Mouse (Mus musculus) intestine, embryonic 15.5 days (tissue): ENCODE measurements around the gene Gabrg3. TPM values are rescaled to one million over a fixed set of nuclear protein-coding genes. Genes with fewer than 3 reads are reported as not detected.

Experiments used
- ATAC-seq: fragments of 200-750 bp; cut with Nextera tagmentation; 2 replicates; pipeline ENCODE4 v1.8.0; 2017; ENCODE audit warnings: moderate TSS enrichment, moderate library complexity
- H3K27ac ChIP-seq: fragments of 300-500 bp; sonication (generic); 2 replicates; pipeline ENCODE4 v1.5.1; 2015; ENCODE audit warnings: mild to moderate bottlenecking, inconsistent platforms
- H3K27me3 ChIP-seq: fragments of 300-500 bp; sonication (generic); replicated peaks from 2 replicates; pipeline ENCODE4 v1.6.1; 2015; ENCODE audit warnings: inconsistent platforms
- H3K36me3 ChIP-seq: fragments of 300-500 bp; sonication (generic); 2 replicates; pipeline ENCODE4 v1.6.1; 2015; ENCODE audit warnings: inconsistent platforms
- H3K4me1 ChIP-seq: fragments of 300-500 bp; sonication (generic); replicated peaks from 2 replicates; pipeline ENCODE4 v1.6.1; 2015; ENCODE audit warnings: inconsistent platforms
- H3K4me2 ChIP-seq: fragments of 300-500 bp; sonication (generic); replicated peaks from 2 replicates; pipeline ENCODE4 v1.6.1; 2015; ENCODE audit warnings: mild to moderate bottlenecking, inconsistent platforms
- H3K4me3 ChIP-seq: fragments of 300-500 bp; sonication (generic); replicated peaks from 2 replicates; pipeline ENCODE4 v1.5.1; 2015; ENCODE audit warnings: inconsistent platforms
- H3K9ac ChIP-seq: fragments of 300-500 bp; sonication (generic); 2 replicates; pipeline ENCODE4 v1.6.1; 2015; ENCODE audit warnings: inconsistent platforms
- H3K9me3 ChIP-seq: fragments of 300-500 bp; sonication (generic); 2 replicates; pipeline ENCODE4 v1.6.1; 2016; ENCODE audit warnings: inconsistent platforms
- WGBS: fragments of 180-500 bp; shearing (Covaris S2); methylation state at CpG from one replicate; pipeline ENCODE4 v1.1.7; 2015; 5-methylcytosine and 5-hydroxymethylcytosine counted together
- polyA plus RNA-seq: library from polyadenylated mRNA; unstranded; fragments of >200 nt; fragmentation: Nextera tagmentation; extraction: Ambion mirVana; gene quantifications from 2 replicates; pipeline ENCODE4 v1.2.1, GENCODE M21; 2015

Gene Gabrg3
- 0.68 and 0.78 TPM in 2 replicates for polyA plus RNA-seq

DNA sequence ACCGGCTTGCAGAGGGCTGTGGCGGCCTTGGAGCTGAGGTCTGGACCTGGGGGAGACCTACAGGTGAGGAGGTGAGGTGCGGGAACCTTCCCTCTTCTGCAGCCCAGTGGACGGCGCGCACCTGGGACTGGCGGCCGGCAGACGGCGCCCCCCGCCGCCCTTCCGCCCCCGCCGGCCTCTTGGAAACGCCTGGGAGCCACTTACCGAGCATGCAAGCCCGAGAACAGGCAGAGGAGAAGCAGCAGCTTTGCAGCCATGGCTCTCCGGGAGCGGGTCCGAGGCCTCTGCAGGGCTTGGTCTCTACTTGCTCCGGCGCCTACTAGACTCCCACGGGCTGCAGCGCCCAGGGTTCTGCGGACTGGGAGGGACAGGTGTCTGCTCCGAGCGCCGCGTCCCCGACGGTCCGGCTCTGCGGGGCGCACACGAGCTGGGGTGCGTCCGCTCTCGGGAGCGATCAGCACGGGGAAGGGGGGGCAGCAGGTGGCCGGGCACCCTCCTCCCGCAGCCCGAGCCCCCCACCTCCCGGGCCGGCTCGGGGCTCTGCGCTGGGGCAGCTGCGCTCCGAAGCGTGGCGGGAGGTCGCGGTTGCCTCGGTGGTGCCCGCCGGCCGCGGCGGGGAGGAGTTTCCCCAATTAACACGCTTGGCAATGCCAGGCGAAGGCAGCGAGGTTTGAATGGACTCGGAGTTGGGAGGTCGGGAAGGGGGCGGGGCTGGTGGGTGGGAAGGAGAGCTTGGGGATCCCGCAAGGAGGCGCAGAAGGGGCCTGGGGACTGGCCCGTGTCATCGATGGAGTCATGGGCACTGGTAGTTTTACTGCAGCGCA lies at the start of gene Gabrg3:
Gene Gabrg3, minus strand, starts transcription at position 672 of the 824 bp plus-strand sequence.
- H3K27me3 ChIP-seq: peaks cover 20% of the 10 kb centered on the region
- H3K4me3 ChIP-seq: peak within 1 kb of the TSS; percentile 47
- H3K4me1 ChIP-seq: 0 out of 2 replicates have a peak, but pooled peaks cover 6% of the 10 kb centered on the region
- ATAC-seq: peak; percentile 78
- no peak within 1 kb of the TSS for H3K27ac ChIP-seq
- WGBS: under 1% methylated on average over 71 of the region's 71 CpGs
- H3K4me2 ChIP-seq: peak within 1 kb of the TSS; percentile 97
- no peaks in the 10 kb centered on the region for H3K36me3 ChIP-seq
- no peaks in the 10 kb centered on the region for H3K9me3 ChIP-seq
- H3K9ac ChIP-seq: peak within 1 kb of the TSS; percentile 32; the same call in 1 of the 2 replicates

DNA sequence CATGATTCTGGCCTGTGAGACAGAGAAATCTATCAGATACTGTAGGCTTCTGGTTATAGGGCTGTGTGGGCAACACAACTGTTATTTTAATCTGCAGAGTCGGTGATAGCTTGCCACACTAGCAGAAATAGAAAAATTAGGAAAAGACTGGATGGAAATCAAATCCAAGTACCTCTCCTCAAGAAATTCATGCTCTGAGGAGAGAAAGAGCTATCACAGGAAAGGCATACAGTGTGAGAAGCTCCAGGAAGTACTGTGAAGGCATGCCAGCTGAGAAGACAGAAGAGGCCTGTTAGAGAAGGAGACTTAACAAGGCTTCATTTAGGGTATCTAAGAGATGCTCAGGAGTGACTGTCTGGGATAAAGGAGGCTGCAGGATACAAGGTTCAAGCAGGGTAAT lies 35.7 kb upstream of the Gabrg3 start:
- Histone ChIP-seq H3K9ac (no peak overlapping the region), H3K27me3 (no peaks in the 10 kb centered on the region), H3K9me3 (no peaks in the 10 kb centered on the region), H3K4me1 (no peaks in the 10 kb centered on the region), H3K4me2 (no peak overlapping the region), H3K4me3 (no peak overlapping the region), H3K27ac (no peak overlapping the region), H3K36me3 (no peaks in the 10 kb centered on the region)
- ATAC-seq: no peak
- WGBS: 79% methylated on average over 1 of the region's 1 CpGs

DNA sequence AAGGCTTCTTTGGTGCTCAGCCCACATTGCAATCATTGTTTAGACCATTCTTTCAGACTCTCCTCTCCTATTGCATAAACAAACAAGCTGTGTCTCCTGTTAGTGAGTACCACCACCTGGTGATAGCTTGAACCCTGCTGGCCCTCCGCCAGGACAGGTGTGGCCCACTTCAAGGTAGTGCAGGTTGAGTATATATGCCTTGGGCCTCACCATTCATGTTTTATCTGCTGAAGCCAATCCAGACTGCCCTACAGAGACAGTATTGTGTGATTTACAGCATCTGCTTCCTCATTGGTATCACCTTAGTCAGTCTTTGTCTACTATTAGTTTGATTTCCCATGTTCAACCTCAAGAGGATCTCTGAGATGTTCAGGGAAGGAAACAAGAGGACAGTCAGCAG lies 34.1 kb upstream of the Gabrg3 start:
- no peaks in the 10 kb centered on the region for H3K9me3 ChIP-seq
- ATAC-seq: peak; percentile 56; the same call in 1 of the 2 replicates
- no peaks in the 10 kb centered on the region for H3K27me3 ChIP-seq
- no peaks in the 10 kb centered on the region for H3K4me1 ChIP-seq
- 81% methylated on average over 1 of the region's 1 CpGs for WGBS
- no peak overlapping the region for H3K4me3 ChIP-seq
- no peak overlapping the region for H3K4me2 ChIP-seq
- H3K9ac ChIP-seq: no peak overlapping the region
- no peaks in the 10 kb centered on the region for H3K36me3 ChIP-seq
- no peak overlapping the region for H3K27ac ChIP-seq

GRCm38 (mm10) chr7:57419392-57419791 lies 32.4 kb upstream of the Gabrg3 start, which contains the start of gene Gabrb3:
Gabrb3 (plus strand) TSS chr7:57419692.
- Histone ChIP-seq H3K36me3 (no peaks in the 10 kb centered on the region), H3K4me2 (no peak within 1 kb of the TSS)
- WGBS: 72% methylated on average over 2 of the region's 2 CpGs

GRCm38 (mm10) chr7:57412896-57413295 lies 25.9 kb upstream of the Gabrg3 start:
- Histone ChIP-seq H3K4me1 (no peaks in the 10 kb centered on the region), H3K4me2 (no peak overlapping the region), H3K9me3 (no peaks in the 10 kb centered on the region), H3K36me3 (no peaks in the 10 kb centered on the region), H3K27me3 (no peaks in the 10 kb centered on the region), H3K4me3 (no peak overlapping the region), H3K27ac (no peak overlapping the region), H3K9ac (no peak overlapping the region)
- 26% methylated on average over 1 of the region's 1 CpGs for WGBS
- ATAC-seq: no peak

More at GRCm38 (mm10) chr7:57419392-57419791, 32.4 kb upstream of the Gabrg3 start, which contains the start of gene Gabrb3:
- Histone ChIP-seq H3K4me3 (no peak within 1 kb of the TSS), H3K4me1 (no peaks in the 10 kb centered on the region), H3K27ac (no peak within 1 kb of the TSS), H3K9me3 (no peaks in the 10 kb centered on the region), H3K9ac (no peak within 1 kb of the TSS), H3K27me3 (no peaks in the 10 kb centered on the region)
- ATAC-seq: no peak

DNA sequence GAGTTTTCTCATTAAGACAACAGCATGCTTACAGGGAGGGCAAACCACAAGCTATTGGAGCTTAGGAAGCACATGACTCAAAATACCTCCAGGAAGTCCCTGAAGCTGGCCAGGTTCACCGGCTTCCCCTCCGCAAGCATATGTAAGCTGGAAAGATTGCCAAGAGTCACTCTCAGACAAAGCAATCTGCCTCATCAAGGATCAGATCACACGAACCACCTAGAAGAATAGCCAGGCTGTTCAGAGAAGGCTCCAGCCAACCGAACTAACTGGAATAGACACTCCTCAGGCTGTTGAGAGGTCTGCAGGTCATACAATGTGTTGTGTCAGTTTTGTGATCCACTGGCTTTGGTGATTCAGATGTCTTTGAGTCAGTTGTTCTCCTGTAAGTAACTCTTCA lies 24.2 kb upstream of the Gabrg3 start:
- H3K9me3 ChIP-seq: no peaks in the 10 kb centered on the region
- H3K36me3 ChIP-seq: no peaks in the 10 kb centered on the region
- H3K4me1 ChIP-seq: no peaks in the 10 kb centered on the region
- H3K9ac ChIP-seq: no peak overlapping the region
- WGBS: 79% methylated on average over 4 of the region's 4 CpGs
- no peak overlapping the region for H3K27ac ChIP-seq
- H3K27me3 ChIP-seq: no peaks in the 10 kb centered on the region
- H3K4me2 ChIP-seq: no peak overlapping the region
- ATAC-seq: no peak
- H3K4me3 ChIP-seq: no peak overlapping the region

GRCm38 (mm10) chr7:57393551-57393950 lies 6.6 kb upstream of the Gabrg3 start:
- 83% methylated on average over 4 of the region's 4 CpGs for WGBS
- H3K4me1 ChIP-seq: no peaks in the 10 kb centered on the region
- H3K36me3 ChIP-seq: no peaks in the 10 kb centered on the region
- no peak overlapping the region for H3K4me3 ChIP-seq
- H3K27ac ChIP-seq: no peak overlapping the region
- no peak overlapping the region for H3K9ac ChIP-seq
- H3K27me3 ChIP-seq: no peaks in the 10 kb centered on the region
- no peaks in the 10 kb centered on the region for H3K9me3 ChIP-seq
- no peak for ATAC-seq
- no peak overlapping the region for H3K4me2 ChIP-seq

GRCm38 (mm10) chr7:57390046-57390445 lies 3.1 kb upstream of the Gabrg3 start:
- H3K9ac ChIP-seq: no peak overlapping the region
- H3K4me3 ChIP-seq: no peak overlapping the region
- WGBS: 36% methylated on average over 4 of the region's 4 CpGs
- H3K27me3 ChIP-seq: peaks cover 20% of the 10 kb centered on the region
- ATAC-seq: no peak
- H3K36me3 ChIP-seq: no peaks in the 10 kb centered on the region
- H3K27ac ChIP-seq: no peak overlapping the region
- H3K9me3 ChIP-seq: no peaks in the 10 kb centered on the region
- no peak overlapping the region for H3K4me2 ChIP-seq
- 0 out of 2 replicates have a peak, but pooled peaks cover 6% of the 10 kb centered on the region for H3K4me1 ChIP-seq

DNA sequence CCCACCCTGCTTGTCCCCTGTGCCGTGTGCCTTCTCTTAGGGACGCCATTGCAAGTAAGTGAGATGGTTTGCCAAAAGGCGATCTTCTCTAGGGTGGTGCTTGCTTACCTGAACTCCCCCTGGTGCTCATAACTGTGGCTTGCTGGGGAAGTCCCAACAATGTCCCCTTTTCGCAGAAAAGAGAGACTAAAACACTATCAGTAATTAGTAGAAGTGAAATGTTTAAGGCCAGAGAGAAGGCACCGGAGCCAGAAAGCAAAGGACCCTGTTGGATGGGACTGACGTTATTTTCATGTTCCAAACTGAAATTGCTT lies 310 bp upstream of the Gabrg3 start:
- Histone ChIP-seq H3K4me1 (0 out of 2 replicates have a peak, but pooled peaks cover 6% of the 10 kb centered on the region), H3K9me3 (no peaks in the 10 kb centered on the region), H3K4me2 (peak overlapping the region; percentile 97), H3K27ac (no peak overlapping the region), H3K27me3 (peaks cover 20% of the 10 kb centered on the region), H3K36me3 (no peaks in the 10 kb centered on the region), H3K4me3 (peak overlapping the region; percentile 47), H3K9ac (no peak overlapping the region)
- ATAC-seq: no peak
- WGBS: 22% methylated on average over 6 of the region's 6 CpGs

GRCm38 (mm10) chr7:57384112-57384511 lies 2.9 kb downstream of the Gabrg3 start:
- peak; percentile 71 for ATAC-seq
- Histone ChIP-seq H3K9ac (no peak overlapping the region), H3K4me1 (0 out of 2 replicates have a peak, but pooled peaks cover 6% of the 10 kb centered on the region), H3K27me3 (peaks cover 20% of the 10 kb centered on the region), H3K9me3 (no peaks in the 10 kb centered on the region), H3K4me2 (no peak overlapping the region), H3K36me3 (no peaks in the 10 kb centered on the region), H3K27ac (no peak overlapping the region), H3K4me3 (no peak overlapping the region)
- WGBS: 25% methylated on average over 4 of the region's 4 CpGs

DNA sequence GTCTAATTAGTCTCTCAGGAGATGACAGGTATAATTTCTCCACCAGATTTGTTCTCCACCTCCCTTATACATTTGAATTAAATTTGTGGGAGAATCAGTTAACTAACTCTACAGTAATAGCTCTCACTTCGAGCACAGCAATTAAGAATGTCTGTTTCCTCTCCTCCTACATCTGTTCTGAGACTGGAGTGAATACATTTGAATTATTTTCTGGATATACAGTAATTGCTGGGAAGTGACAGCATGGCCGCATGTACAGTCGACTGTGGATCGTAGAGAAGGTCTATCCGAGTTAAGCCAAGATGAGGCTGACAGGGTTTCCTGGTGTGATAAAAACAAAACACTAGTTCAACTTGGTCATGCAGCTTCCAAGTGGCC lies 21.0 kb downstream of the Gabrg3 start:
- Histone ChIP-seq H3K27me3 (no peaks in the 10 kb centered on the region), H3K4me1 (no peaks in the 10 kb centered on the region), H3K9me3 (no peaks in the 10 kb centered on the region), H3K4me3 (no peak overlapping the region), H3K27ac (no peak overlapping the region), H3K9ac (no peak overlapping the region), H3K36me3 (no peaks in the 10 kb centered on the region), H3K4me2 (no peak overlapping the region)
- WGBS: 74% methylated on average over 5 of the region's 5 CpGs
- no peak for ATAC-seq

DNA sequence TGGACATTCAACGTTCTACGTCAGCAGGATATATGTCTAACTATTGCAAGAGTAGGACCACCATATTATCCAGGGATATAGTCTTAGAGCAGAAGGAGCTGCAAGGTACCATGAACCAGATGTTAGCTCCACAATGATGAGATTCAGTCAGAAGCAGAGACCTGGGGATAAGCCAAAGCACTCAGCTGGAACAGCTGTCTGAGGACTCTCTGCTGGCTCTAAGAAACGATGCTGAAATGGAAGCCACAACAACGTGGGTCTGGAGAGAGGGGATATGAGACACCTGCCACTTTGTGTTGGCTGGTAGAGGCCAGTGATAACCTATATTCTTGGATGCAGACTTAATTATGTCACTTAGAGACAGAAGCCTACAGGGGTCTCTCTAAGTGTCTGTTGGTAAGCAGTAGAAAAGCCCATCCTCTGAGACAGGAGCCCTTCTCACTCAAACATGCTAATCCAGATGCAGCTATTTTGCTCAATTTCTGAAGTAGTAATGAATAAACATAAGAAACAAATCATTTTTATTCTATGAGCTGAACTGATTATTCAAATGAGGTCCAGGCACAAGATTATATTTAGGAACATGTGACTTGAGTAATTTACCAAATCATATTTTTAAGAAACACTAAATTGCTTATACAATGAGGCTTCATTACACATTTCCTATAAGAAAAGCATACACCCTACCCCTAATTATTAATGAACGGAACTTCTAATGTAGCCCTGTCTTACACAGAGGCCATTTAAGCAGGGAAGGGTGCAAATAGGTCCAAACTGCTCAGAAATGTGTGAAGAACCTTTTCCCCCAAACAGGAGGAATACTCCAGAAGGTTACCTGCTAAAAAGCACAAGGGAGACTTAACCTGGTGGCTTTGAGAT lies 21.6 kb downstream of the Gabrg3 start:
- Histone ChIP-seq H3K4me1 (no peaks in the 10 kb centered on the region), H3K9ac (no peak overlapping the region), H3K4me2 (no peak overlapping the region), H3K36me3 (no peaks in the 10 kb centered on the region), H3K27me3 (no peaks in the 10 kb centered on the region), H3K4me3 (no peak overlapping the region), H3K9me3 (no peaks in the 10 kb centered on the region), H3K27ac (no peak overlapping the region)
- no peak for ATAC-seq
- WGBS: 76% methylated on average over 5 of the region's 5 CpGs
